Mouse (Mus musculus) testis, adult 2 months (tissue): ENCODE results near the gene Dazap1.

Experiments
- CTCF ChIP-seq: fragments of 200-500 bp; IDR thresholded peaks from 2 replicates; pipeline ENCODE4 v1.5.1; 2012; ENCODE audit warnings: low read depth, mild to moderate bottlenecking, inconsistent platforms, low read length, moderate library complexity; ENCODE audit not compliant: control insufficient read depth, insufficient read depth, insufficient replicate concordance
- POLR2A ChIP-seq: fragments of 200-500 bp; IDR thresholded peaks from 2 replicates; pipeline ENCODE4 v1.6.1; 2012; ENCODE audit warnings: low read depth, mild to moderate bottlenecking, inconsistent platforms, low read length, moderate library complexity; ENCODE audit not compliant: control insufficient read depth

DNA sequence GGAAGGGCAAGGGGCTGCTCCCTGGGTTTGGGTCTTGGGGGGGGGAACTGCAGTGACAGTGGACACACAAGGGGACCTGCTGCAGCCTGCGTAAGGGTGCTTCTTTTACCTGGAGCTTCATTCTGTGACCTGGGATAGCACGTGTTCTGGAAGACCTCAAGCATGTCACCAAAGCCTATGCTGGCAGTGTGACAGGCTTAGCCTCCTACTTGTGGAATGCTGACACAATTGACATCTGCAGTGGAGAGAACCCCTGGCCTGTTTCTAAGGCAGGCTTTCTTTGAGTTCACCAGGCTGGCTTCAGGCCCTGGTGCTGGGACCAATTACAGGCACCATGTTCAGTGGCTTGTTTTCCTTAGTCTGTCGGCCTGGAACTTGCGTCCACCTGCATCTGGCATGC is 33.0 kb downstream of the Dazap1 start:
- TF ChIP-seq POLR2A: 0 out of 2 replicates have a peak, but pooled peaks have one; percentile 29
- TF ChIP-seq CTCF: no peak
